Mouse (Mus musculus) 3134 (cell line): ENCODE measurements around the gene Mief2.

Source experiments
- DNase-seq: peaks from one replicate; pipeline ENCODE4 v3.0.0-alpha.2; 2011; ENCODE audit warnings: low spot score; ENCODE audit not compliant: insufficient read length; ENCODE audit errors: extremely low read depth

Mief2 gene

DNA sequence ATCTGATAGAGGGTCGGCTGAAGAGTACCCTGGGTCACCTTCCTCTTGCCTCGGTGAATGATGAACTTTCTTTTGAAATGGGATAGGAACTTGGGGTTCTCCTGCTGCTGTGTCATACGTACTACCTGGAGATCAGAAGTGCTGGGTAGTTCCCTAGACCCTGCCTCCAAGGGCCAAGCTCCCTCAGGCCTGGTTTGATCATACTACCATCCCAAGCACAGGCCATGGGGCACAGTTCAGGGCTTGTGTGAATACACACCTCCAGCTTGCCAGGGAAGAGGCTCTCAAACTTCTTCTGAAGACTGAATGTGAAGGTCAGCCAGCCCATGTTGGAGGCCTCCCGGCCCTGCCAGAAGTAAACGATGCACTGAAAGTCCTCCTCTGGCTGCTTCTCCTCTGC lies 12.4 kb upstream of the Mief2 start:
- no peak for DNase-seq

DNA sequence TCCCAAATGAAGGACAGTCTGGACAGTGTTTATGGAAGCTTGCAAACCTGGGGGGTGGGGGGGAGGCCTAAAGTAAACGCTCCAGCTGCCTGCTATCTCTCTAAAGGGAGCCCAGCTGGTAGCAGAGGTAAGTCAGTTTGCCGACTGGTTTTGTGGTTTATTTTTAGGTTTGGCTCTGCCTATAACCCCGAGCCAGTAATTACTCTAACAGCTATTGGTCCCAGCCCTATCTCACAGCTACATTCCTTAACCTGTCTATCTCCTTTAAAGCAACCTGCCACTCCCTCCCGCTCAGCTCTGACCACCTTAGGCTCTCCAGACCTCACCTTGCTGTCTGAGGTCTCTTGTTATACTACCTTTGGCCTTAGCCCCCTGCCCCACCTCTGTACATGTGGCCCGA lies 8.9 kb upstream of the Mief2 start:
- no peak for DNase-seq

DNA sequence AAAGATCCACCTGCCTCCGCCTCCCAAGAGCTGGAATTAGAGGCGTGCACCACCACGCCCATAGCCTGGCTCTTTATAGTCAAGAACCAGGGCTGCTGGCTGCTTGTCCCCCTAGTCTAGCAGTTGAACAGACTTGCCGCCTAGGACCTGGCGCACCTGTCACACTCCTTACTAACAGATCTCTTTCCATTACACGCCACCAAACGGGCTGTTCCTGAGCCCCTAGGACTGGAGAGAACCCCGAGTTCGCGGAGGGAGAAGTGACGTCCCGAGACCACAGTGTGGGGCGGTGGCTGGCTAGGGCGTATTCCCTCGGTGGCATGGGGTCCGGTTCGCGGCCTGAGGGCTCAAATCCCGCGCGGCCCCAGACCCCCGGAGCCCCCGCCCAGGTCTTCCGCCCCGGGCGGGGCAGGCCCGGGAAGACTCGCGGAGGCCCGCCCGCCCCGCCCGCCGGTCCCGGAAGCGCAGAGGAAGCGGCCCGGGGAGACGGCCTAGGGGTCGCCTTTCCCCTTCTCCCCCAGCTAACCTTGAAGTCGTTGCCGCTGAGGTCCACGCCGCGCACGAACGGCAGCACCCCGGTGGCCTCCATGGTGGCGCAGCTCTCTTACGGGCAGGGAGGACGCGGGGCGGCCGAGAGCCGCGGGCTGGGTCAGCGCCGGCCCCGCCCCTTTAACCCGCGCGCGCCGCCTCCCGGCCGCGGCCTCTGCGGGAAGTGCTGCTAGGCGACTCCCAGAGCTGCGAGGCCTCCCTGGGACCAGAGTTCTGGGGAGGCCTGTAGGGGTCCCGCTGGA lies 1.4 kb upstream of the Mief2 start, which contains the start of gene Flii:
Flii (minus strand) TSS at position 663 of the 791 bp plus-strand sequence.
- DNase-seq: peak; percentile 88

DNA sequence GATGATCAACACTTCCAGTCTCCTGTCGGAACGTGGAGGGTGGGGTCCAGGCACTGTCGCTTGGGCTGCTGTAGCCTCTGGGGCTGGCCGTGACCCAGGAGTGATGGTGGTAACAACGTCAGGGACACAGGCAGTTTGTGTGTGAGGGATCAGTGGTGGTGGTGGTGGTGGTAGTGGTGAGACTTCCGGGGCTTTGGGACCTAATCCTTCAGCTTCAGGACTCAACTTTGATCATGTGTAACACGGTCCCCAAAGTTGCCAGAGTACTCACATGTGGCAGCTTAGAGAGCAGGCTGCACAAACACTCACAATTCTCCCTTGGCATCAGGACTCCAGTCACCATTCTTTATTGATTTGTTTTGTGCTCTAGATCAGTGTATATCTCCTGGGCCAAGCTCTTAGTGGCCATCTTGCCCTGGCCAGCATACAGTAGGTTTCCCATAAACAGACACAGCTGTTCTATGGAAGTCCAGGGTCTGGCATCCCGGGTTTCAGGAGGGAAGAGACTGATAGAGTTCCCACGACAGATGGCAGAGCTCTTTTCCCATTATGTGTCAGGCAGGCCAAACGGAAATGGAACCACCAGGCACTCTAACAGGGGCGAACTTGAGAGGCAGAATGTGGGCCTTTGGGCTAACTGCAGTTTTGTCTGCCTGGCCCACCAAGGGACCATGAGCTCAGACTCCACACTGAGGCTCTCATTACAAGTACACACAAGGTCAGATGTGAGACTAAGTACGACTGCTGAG lies 632 bp upstream of the Mief2 start:
- no peak for DNase-seq

DNA sequence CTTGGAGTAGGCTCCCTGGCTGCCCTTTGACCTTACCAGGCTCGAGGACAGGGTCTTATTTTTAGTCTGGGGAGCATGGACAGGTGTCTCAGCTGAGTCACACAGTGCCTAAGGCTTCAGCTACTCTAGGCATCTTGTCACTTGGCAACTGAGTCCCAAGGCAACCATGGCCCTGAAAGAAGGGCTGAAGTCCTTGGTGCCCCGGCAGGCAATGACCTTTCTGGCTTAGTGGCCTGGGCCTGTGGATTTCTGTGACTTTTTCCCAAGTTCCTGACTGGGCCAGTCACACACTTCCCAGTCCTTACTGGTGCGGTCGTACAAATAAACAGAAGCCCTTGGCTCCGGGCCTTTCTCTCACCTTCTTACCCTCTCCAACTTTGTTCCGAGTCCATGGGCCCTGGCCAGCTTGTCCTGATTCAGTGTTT lies 1.0 kb downstream of the Mief2 start:
- no peak for DNase-seq

DNA sequence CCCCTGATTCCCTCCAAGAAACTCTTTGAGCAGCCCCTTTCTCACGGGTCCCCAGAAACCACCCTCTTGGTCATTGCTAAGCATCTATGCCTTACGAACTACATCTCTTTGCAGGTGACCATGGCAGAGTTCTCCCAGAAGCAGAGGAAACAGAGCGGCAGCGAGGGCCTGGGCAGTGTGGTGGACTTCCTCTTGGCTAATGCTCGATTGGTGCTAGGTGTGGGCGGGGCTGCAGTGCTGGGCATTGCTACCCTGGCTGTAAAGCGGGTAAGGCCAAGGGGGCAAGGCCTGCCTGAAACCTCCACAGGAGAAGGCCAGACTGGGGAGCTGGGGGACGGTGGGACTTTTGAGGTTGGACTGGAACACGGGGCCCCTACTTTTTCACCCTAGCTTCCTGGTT lies 2.0 kb downstream of the Mief2 start:
- DNase-seq: no peak

DNA sequence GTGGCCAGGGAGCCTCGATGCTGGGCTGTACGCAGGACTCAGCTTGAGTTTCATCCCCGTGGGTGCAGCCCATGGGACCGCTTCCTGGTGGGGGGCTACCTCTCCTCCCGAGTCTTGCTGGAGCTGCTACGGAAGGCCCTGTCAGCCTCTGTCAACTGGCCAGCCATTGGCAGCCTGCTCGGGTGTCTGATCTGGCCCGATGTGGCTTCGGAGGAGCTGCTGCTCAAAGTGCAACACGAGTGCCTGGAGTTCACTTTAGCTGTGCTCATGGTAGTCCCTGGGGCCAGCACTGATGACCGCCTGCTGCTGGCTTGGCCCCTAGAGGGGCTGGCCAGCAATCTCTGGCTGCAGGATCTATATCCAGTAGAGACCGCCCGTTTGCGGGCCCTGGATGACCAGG lies 3.1 kb downstream of the Mief2 start:
- DNase-seq: no peak

DNA sequence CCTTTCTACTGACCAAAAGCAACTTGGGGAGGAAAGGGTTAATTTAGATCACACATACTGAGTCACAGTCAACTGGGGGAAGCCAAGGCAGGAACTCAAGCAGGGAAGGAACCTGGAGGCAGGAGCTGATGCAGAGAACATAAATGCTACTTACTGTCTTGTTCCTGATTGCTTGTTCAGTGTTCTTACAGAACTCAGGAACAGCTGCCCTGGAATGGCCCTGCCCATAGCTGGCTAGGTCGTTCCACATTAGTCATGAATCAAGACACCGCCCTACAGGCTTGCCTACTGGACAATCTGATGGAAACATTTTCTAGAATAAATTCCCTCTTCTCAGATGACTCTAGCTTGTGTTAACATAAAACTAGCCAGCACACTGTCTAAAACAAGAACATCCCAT lies 6.0 kb downstream of the Mief2 start:
- no peak for DNase-seq

DNA sequence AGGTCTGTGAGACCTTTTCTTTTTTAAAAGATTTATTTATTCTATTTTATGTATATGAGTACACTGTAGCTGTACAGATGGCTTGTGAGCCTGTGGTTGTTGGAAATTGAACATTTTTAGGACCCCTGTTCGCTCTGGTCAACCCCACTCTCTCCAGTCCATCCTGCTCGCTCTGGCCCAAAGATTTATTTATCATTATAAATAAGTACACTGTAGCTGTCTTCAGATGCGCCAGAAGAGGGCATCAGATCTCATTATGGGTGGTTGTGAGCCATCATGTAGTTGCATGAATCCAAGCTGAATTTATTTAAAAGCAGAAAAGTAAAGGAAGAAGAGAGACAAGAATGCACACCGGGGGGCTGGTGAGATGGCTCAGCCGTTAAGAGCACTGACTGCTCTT lies 7.0 kb downstream of the Mief2 start:
- no peak for DNase-seq

DNA sequence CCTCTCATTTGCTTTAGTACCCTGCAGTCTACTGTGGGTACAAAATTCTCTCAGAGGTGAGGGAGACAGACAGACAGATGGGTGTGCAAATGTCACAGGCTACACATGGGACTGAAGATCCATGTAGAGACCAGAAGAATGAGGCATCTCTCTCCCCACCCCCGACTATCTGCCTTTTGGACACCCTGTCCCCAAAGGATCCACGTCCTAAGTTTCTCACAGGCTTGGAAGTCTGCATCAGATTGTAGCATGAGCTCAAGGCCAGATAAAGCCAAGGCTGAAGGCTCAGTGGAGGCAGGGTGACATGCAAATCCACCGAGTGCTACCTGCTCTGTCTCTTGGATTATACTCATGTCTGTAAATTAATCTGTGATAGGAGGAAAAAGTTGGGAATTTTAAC lies 8.3 kb downstream of the Mief2 start:
- DNase-seq: no peak

DNA sequence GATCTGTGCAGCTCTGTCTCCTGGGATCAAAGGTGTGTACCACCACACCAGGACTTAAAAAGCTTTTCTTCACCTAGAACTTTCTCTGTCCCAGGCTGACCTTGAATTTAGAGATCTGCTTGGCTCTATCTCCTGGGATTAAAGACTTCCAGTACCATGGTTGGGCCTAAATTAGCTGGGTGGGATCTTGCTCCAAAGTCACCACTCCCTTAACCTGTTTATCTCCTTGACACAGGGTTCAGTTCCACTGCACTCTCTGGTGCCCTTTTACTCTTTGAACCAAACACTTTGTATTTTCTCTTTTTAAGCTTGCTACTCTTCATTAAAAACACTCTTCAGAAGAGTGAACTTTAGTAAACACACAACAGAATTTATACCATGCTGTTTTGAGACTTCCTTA lies 9.3 kb downstream of the Mief2 start:
- no peak for DNase-seq

DNA sequence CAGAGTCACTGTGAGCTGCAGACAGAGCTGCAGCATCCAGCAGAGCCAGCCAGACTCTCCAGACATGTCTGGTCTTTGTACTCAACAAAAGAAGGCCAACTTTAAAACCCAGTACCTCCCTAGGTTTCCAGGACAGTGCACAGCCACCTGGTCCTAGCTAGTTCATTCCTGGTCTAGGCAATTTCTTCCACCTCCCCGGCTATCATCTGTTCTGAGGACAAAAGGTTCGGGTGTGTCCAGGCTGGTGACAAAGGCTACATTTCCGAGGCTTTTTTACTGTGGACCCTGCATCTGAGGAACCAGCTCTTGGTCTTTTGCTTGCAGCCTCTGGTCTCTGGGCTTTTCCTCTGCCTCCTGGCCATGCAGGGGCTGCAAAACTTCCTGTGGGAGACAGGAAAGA lies 12.1 kb downstream of the Mief2 start:
- no peak for DNase-seq

DNA sequence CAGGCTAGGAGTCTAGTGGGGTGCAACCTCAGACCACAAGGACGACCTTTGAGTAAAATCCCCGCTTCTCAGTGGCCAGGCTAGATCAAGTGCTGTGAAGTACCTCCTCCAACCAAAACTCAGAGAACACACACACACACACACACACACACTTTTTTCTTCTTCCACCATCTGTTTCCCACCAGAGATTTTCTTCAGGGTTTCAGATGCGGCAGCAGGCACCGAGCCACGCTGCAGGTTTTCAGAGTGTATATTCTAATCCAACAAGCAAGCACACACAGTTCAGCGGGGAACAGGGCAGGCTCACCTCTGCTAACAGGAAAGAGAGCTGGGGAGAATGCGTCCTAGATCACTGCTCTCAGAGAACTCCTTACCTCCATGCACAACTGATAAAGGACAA lies 27.4 kb downstream of the Mief2 start:
- DNase-seq: no peak

DNA sequence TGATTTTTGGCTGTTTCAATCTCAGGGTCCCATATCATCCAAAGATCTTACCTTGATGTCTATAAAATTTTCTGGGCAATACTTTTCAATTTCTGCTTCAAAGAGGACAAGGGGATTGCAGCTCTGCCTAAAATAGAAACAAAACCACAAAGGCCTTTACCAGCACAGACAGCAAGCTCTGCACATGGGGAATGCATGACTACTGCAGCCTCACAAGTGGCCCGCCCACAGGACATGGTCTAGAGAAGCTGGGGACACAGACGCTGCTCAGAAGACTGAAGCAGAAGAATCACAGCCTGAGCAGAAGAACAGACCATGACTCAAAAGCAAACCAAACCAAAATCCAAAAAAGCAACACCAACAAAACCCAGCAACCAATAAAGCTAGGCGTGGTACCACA lies 33.5 kb downstream of the Mief2 start:
- DNase-seq: no peak

DNA sequence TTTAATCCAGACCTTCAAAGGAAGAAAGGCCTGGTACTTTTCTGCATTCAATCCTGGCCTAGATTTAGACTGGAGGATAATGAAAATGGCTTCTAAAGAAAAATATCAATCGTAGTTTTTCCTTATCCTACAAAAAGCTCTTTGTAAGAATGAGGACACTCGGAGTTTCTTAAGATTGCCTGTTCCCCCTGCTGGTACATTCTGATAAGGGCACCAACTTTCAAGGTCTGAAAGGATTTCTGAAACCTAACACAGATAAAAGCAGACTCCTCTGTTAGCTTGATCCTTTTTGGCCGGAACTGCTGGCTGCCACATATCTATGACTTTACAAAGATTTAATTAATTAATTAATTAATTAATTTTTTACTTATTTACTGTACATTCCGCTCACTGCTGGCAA lies 38.8 kb downstream of the Mief2 start:
- DNase-seq: no peak

DNA sequence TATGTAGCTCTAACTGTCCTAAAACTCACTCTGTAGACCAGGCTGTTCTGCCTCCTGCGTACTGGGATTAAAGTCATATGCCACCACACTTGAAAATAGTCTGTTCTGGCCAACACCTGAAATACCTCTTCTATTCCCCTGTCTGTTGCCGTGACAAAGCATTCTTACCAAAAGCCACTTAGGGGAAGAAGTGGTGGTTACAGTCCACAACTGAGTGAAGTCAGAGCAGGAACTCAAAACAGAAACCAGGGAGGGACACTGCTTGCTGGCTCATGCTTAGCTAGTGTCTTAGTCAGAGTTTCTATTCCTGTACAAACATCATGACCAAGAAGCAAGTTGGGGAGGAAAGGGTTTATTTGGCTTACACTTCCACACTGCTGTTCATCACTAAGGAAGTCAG lies 41.1 kb downstream of the Mief2 start:
- DNase-seq: no peak

DNA sequence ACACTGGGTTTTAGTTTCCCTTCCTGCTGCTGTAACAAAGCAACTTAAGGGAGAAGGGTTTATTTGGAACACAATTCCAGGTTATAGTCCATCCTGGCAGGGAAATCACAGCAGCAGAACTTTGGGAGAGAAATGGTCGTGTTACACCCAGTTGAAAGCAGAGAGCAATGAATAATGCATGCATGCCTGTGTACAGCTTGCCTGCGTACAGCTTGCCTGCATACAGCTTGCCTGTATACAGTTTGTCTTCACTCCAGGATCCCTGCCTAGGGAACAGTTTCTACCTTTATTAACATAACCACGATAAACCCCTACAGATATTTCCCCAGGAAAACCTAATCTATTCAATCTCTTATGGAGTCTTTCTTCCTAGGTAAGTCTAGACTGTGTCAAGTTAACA lies 42.6 kb downstream of the Mief2 start:
- no peak for DNase-seq

DNA sequence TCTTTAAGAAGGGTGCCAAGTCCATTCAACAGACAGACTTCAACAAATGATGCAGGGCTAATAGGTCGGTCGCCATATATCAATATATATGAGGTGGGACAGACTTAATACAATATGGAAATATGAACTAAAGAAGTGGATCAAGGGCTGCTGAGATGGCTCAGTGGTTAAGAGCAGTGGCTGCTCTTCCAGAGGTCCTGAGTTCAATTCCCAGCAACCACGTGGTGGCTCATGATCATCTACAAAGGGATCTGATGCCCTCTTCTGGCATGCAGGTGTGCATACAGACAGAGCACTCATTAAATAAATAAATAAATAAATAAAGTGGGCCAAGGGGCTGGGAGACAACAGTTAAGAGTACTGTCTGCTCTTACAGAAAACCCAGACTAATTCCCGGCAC lies 44.0 kb downstream of the Mief2 start:
- DNase-seq: no peak

DNA sequence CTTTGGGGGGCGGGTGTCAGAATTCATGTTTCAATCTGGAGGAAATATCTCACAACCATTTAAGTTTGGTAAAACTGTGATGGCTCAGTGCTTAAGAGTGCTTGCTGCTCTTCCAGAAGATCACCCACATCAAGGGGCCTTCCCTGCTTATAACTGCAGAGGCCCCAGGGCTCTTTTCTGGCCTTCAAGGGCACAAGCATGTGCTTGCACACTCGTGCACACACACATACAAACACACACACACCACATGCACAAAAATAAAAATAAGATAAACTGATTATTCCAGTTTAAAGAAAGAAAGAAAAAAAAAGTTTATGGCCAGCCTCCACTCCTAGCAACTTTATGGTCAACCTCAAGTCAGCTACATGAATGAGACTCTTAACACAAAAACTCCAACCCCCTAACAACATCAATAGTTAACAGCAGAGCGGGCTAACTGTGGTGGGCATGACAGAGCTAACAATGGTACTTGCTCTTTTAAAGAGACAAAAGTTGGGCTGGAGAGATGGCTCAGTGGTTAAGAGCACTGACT lies 46.0 kb downstream of the Mief2 start:
- no peak for DNase-seq

DNA sequence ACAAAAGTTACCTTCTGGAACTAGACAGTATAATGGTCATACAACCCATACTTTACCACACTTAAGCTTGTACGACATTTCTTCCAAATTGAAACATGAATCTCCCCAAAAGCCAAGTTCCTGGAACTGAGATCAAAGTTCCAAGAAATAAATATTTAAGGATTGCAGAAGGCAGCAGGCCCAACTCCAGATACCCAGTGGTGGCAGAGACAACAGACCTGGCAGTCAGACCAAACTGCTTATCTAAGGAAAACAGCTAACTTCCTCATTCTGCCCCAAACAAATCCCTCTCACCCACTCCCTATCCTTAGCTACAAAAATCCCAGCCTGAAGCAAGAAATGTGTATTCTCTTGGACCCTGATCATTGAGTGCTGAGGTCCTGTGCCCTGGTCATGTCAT lies 46.6 kb downstream of the Mief2 start:
- no peak for DNase-seq

DNA sequence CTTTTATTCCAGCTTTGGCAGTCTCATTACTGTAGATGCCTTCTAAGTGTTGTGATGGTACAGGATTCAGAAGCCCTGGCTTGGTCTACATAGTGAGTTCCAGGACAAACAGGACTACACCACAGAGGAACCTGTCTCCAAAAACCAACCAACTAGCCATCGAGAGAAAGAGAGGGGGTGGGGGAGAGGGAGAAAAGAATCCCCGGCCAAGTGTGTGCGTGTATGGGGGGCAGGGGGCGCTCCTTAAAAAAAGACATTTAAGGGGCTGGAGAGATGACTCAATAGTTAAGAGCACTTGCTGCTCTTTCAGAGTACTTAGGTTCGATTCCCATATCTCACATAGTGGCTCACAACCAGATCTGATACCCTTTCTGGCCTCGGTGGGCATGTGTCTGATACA lies 47.4 kb downstream of the Mief2 start:
- no peak for DNase-seq
